Mouse (Mus musculus): ENCODE measurements at regions not wholly inside any gene's neighbourhood (a gene's known extent, or its start where the extent isn't known, plus 50 kb on each side); places are given as distances from the start of the nearest gene placed in this dataset.
A peak's percentile ranks its signal among the peaks of the same experiment; 100 is the strongest.

GRCm38 (mm10) chr2:50609086-50609485, 312.5 kb upstream of the Mmadhc start:
- peak; percentile 44; the same call in 1 of the 2 replicates for TF ChIP-seq CTCF (IDR thresholded peaks at IDR 0.05; ENCODE audit: control insufficient read depth, insufficient read depth, insufficient replicate concordance, low read depth, low read length)
- no peak for TF ChIP-seq POLR2A (IDR thresholded peaks at IDR 0.05; ENCODE audit: control insufficient read depth, low read depth, low read length)

All from testis, adult 2 months (tissue).